Mouse (Mus musculus): ENCODE measurements around the gene Smim26. TPM values are rescaled to one million over a fixed set of nuclear protein-coding genes. Genes with fewer than 3 reads are reported as not detected.

Smim26 gene
- total RNA-seq (2023) = 10 to 100 TPM; 25.4 to 27.2 TPM

GRCm38 (mm10) chr2:144593951-144594651 is at the start of gene Smim26:
Gene Smim26 (plus strand): TSS chr2:144594054.

GRCm38 (mm10) chr2:144550529-144550928 is 43.3 kb upstream of the Smim26 start, which contains the start of gene Rbbp9:
Gene Rbbp9 (minus strand): TSS chr2:144550869.

DNA sequence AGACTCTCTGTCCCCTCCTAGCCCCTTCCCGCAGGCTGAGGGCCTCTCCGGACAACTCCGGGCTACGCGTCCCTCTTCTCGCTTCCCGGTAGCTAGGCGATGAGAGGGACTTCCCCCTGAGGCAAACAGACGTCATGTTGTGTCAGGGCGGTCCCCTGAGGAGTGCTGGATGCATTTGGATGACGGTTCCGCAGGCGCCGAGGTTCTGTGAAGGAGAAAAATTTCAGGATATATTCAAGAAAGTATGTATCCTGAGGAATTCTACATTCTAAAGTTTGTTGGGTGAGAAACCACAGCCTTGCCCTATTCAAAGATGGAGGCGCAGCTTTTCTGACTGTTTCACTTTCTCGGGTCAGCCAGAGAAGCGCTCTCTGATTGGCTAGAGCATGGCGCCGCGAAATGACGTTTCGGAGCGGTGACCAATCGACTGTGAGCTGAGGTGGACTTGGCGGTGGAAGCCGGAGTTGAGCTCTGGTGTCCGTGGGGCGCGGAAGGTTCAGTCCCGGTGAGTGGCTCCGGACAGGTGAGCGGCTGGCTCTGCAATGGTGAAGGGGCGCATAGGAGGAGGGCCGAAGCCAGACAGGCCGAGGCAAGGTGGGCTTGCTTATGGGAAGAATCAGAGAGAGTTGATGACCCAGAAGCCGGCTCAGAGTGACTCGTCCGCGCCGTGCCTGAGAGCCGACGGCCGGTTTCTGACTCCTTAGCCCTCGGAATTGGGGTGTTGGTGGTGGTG is 37.9 kb upstream of the Smim26 start, which contains the start of gene Sec23b:
Gene Sec23b, plus strand, starts transcription at position 410 of the 733 bp plus-strand sequence.

DNA sequence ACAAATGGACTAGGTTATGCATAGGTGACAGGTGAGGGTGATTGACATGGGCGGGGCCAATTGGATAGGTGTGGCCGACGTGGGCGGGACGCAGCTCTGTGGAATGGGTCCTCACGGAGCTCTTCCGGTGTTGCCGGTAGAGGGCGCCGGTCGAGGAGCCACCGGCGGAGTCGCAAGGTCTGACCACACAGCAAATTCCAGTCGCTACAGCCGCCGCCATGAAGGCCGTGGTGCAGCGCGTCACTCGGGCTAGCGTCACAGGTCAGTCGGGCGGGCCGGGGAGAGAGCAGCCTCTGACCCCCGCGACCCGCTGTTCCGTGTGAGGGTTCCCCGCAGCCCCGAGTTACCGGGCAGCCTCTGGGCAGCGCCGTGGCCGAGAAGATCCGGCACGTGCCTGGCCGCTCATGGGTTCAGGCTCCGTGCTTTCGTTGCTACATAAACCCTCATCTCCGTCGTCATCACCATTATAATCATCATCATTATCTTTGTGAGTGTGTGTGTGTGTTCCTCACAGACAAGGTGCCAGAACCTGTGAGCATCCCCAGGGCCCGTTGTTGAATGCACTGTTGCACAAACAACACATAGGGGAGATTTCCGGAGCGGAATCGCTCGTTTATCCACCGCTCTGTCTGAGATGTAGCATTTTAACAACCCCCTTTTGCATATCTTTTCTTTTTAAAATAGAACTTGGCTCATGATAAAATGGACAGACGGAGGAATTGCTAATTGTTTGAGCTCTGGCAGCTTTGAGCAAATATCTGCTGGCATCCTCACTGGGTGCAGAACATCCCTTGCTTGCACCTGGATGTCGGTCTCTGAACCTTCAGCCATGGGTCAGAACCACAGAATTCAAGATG is 6.2 kb downstream of the Smim26 start, which contains the start of gene Dtd1:
Gene Dtd1, plus strand, starts transcription at position 67 of the 857 bp plus-strand sequence.

Other genes with a start within 250 kb of the Smim26 start
- gene Kat14, start 225.1 kb upstream of the Smim26 start, total RNA-seq (2023) = 10 to 100 TPM; 31.7 to 39.6 TPM
- gene Pet117, start 225.1 kb upstream of the Smim26 start, total RNA-seq (2023) = 10 to 100 TPM in 1 of 2 experiments, 1 to 10 TPM in 1; 3.9 to 12.6 TPM
- 1 to 10 TPM in 1 of 2 experiments, under 1 TPM in 1; 0.95 to 1.2 TPM for gene Dzank1, start 66.6 kb upstream of the Smim26 start, total RNA-seq (2023)
- 10 to 100 TPM; 38.0 to 39.1 TPM for gene Polr3f, start 66.3 kb upstream of the Smim26 start, total RNA-seq (2023)
- gene Rbbp9, start 43.2 kb upstream of the Smim26 start, total RNA-seq (2023) = 1 to 10 TPM; 4.5 to 4.8 TPM
- 10 to 100 TPM; 62.4 to 65.3 TPM for gene Sec23b, start 37.8 kb upstream of the Smim26 start, total RNA-seq (2023)
- 10 to 100 TPM; 24.4 to 29.2 TPM for gene Dtd1, start 5.8 kb downstream of the Smim26 start, total RNA-seq (2023)
- not detected for gene Scp2d1, start 229.6 kb downstream of the Smim26 start, total RNA-seq (2023)

Measured in T-cell, adult 66 days (primary cell).